ENCODE assay signal across 30 mouse cellular contexts in genomic region chr19:29704436-29704835, GRCm38 (mm10). TPM values are rescaled to one million over a fixed set of nuclear protein-coding genes. Genes with fewer than 3 reads are reported as not detected.
"Had no signal": no experiment of that assay in that cellular context is flagged by ENCODE, and none has a peak within 500 bp of the region (broad histone marks: within the 10 kb centered on the region; RNA-seq: fewer than 3 reads in every experiment).

No protein-coding gene starts in this region.

- H3K9ac ChIP-seq: heart, embryonic 13.5 days; heart, embryonic 15.5 days; hindbrain, embryonic 12.5 days; hindbrain, embryonic 14.5 days; intestine, embryonic 15.5 days; limb, embryonic 12.5 days; liver, embryonic 13.5 days; liver, embryonic 15.5 days had no signal

- DNase-seq: gastrocnemius, adult 2 months; gastrocnemius, postnatal 14 days; gastrocnemius, postnatal 36 days; heart, adult 18-20 months; heart, postnatal 14 days; heart, postnatal 36 days; kidney, adult 18-20 months; kidney, adult 8-10 months; kidney, postnatal 10 days; kidney, postnatal 25 days; kidney, postnatal 4 days; liver; liver, embryonic 13.5 days had no signal

- H3K4me1 ChIP-seq: heart, embryonic 15.5 days; hindbrain, embryonic 12.5 days; intestine, embryonic 15.5 days; liver, embryonic 13.5 days; liver, embryonic 15.5 days had no signal

- H3K27me3 ChIP-seq: heart, embryonic 13.5 days; heart, embryonic 15.5 days; hindbrain, embryonic 12.5 days; intestine, embryonic 15.5 days; limb, embryonic 12.5 days; liver, embryonic 13.5 days; liver, embryonic 15.5 days had no signal

- H3K36me3 ChIP-seq: heart, embryonic 13.5 days; heart, embryonic 15.5 days; hindbrain, embryonic 12.5 days; intestine, embryonic 15.5 days; limb, embryonic 10.5 days; limb, embryonic 12.5 days; liver, embryonic 13.5 days; liver, embryonic 15.5 days had no signal

- H3K9me3 ChIP-seq: heart, embryonic 13.5 days; heart, embryonic 15.5 days; hindbrain, embryonic 12.5 days; intestine, embryonic 15.5 days; limb, embryonic 10.5 days; limb, embryonic 12.5 days; liver, embryonic 13.5 days; liver, embryonic 15.5 days had no signal

- H3K4me3 ChIP-seq: gastrocnemius, adult 2 months; heart, embryonic 13.5 days; heart, embryonic 15.5 days; hindbrain, embryonic 12.5 days; intestine, embryonic 15.5 days; layer of hippocampus, adult 2 months; left cerebral cortex, adult 2 months; limb, embryonic 10.5 days; limb, embryonic 12.5 days; liver, embryonic 13.5 days; liver, embryonic 15.5 days had no signal

- H3K27ac ChIP-seq: gastrocnemius, adult 2 months; heart, embryonic 13.5 days; heart, embryonic 15.5 days; hindbrain, embryonic 12.5 days; hindbrain, embryonic 14.5 days; intestine, embryonic 15.5 days; layer of hippocampus, adult 2 months; left cerebral cortex, adult 2 months; limb, embryonic 10.5 days; limb, embryonic 12.5 days; liver, embryonic 13.5 days; liver, embryonic 15.5 days had no signal

RNA-seq across cellular contexts. Expression of gene Mlana, which starts 6.8 kb away (rescaled TPM):
- total RNA-seq: gastrocnemius, adult 2 months; gastrocnemius, postnatal 14 days; hematopoietic stem cell, adult 5-6 weeks had no signal
- polyA plus RNA-seq: gonadal fat pad, adult 2 months; hindbrain, embryonic 12.5 days; hindbrain, embryonic 14.5 days; hindbrain, embryonic 16.5 days; inflammation-experienced regulatory T-cells, adult 6 months; intestine, embryonic 15.5 days; kidney, embryonic 14.5 days; kidney, embryonic 16.5 days; limb, embryonic 10.5 days; limb, embryonic 12.5 days; liver, embryonic 11.5 days; liver, embryonic 13.5 days; liver, embryonic 15.5 days had no signal
